Mouse (Mus musculus): ENCODE data around the gene Hoxa13. TPM values are rescaled to one million over a fixed set of nuclear protein-coding genes. Genes with fewer than 3 reads are reported as not detected.

Hoxa13 gene
- polyA plus RNA-seq, 1 experiment from 2014 or later, result 0.08 TPM

GRCm38 (mm10) chr6:52245757-52246142 lies 14.9 kb downstream of the Hoxa13 start, which contains the start of gene Hoxa11:
TSS of gene Hoxa11 (minus strand) at chr6:52245810.
- H3K27me3 ChIP-seq, result peaks cover 98% of the 10 kb centered on the region
- H3K9me3 ChIP-seq, result no peaks in the 10 kb centered on the region
- peak within 1 kb of the TSS; percentile 49 for H3K4me2 ChIP-seq
- 1% methylated on average over 20 of the region's 20 CpGs for WGBS
- peak within 1 kb of the TSS; percentile 71 for H3K9ac ChIP-seq
- H3K4me3 ChIP-seq, result peak within 1 kb of the TSS; percentile 38
- no peaks in the 10 kb centered on the region for H3K36me3 ChIP-seq
- ATAC-seq (ENCODE audit: low read depth), result no peak
- peaks cover 11% of the 10 kb centered on the region for H3K4me1 ChIP-seq (replicated peaks)
- H3K27ac ChIP-seq (replicated peaks), result peak within 1 kb of the TSS; percentile 78

GRCm38 (mm10) chr6:52245040-52245756 lies 15.5 kb downstream of the Hoxa13 start:
- no peaks in the 10 kb centered on the region for H3K9me3 ChIP-seq
- peak overlapping the region; percentile 78 for H3K27ac ChIP-seq (replicated peaks)
- peak overlapping the region; percentile 38 for H3K4me3 ChIP-seq
- peak overlapping the region; percentile 71 for H3K9ac ChIP-seq
- H3K4me1 ChIP-seq (replicated peaks), result peaks cover 14% of the 10 kb centered on the region
- peaks cover 98% of the 10 kb centered on the region for H3K27me3 ChIP-seq
- H3K4me2 ChIP-seq, result peak overlapping the region; percentile 49
- WGBS, result under 1% methylated on average over 71 of the region's 71 CpGs
- ATAC-seq (ENCODE audit: low read depth), result no peak
- H3K36me3 ChIP-seq, result no peaks in the 10 kb centered on the region

GRCm38 (mm10) chr6:52244471-52245039 lies 16.1 kb downstream of the Hoxa13 start:
- peak overlapping the region; percentile 78 for H3K27ac ChIP-seq (replicated peaks)
- peak overlapping the region; percentile 71 for H3K9ac ChIP-seq
- H3K36me3 ChIP-seq, result no peaks in the 10 kb centered on the region
- peak overlapping the region; percentile 38 for H3K4me3 ChIP-seq
- H3K4me1 ChIP-seq (replicated peaks), result peaks cover 14% of the 10 kb centered on the region
- peaks cover 96% of the 10 kb centered on the region for H3K27me3 ChIP-seq
- peak overlapping the region; percentile 49 for H3K4me2 ChIP-seq
- WGBS, result 2% methylated on average over 23 of the region's 23 CpGs
- no peaks in the 10 kb centered on the region for H3K9me3 ChIP-seq
- ATAC-seq (ENCODE audit: low read depth), result no peak

GRCm38 (mm10) chr6:52243681-52244121 lies 17.0 kb downstream of the Hoxa13 start:
- Histone ChIP-seq H3K4me2 (peak overlapping the region; percentile 49), H3K27me3 (peaks cover 89% of the 10 kb centered on the region), H3K9ac (peak overlapping the region; percentile 71), H3K27ac (replicated peaks) (peak overlapping the region; percentile 56), H3K4me1 (replicated peaks) (peaks cover 14% of the 10 kb centered on the region), H3K36me3 (no peaks in the 10 kb centered on the region), H3K9me3 (no peaks in the 10 kb centered on the region), H3K4me3 (peak overlapping the region; percentile 38)
- WGBS, result 7% methylated on average over 12 of the region's 12 CpGs
- no peak for ATAC-seq (ENCODE audit: low read depth)

GRCm38 (mm10) chr6:52242801-52243332 lies 17.8 kb downstream of the Hoxa13 start:
- H3K4me2 ChIP-seq, result peak overlapping the region; percentile 49
- H3K4me1 ChIP-seq (replicated peaks), result peaks cover 14% of the 10 kb centered on the region
- 0 out of 2 replicates have a peak overlapping the region, but pooled peaks have one; percentile 56 for H3K27ac ChIP-seq (replicated peaks)
- H3K27me3 ChIP-seq, result peaks cover 85% of the 10 kb centered on the region
- WGBS, result 5% methylated on average over 4 of the region's 4 CpGs
- no peaks in the 10 kb centered on the region for H3K36me3 ChIP-seq
- H3K9me3 ChIP-seq, result no peaks in the 10 kb centered on the region
- no peak for ATAC-seq (ENCODE audit: low read depth)
- peak overlapping the region; percentile 0; the same call in 1 of the 2 replicates for H3K9ac ChIP-seq
- H3K4me3 ChIP-seq, result peak overlapping the region; percentile 38

- Histone ChIP-seq H3K4me1 (replicated peaks) (peaks cover 18% of the 10 kb centered on the region), H3K27ac (replicated peaks) (peak overlapping the region; percentile 93), H3K4me2 (peak overlapping the region; percentile 97), H3K27me3 (peaks cover 86% of the 10 kb centered on the region), H3K36me3 (no peaks in the 10 kb centered on the region), H3K9ac (peak overlapping the region; percentile 97), H3K4me3 (peak overlapping the region; percentile 59), H3K9me3 (no peaks in the 10 kb centered on the region)
- no peak for ATAC-seq (ENCODE audit: low read depth)
- 6% methylated on average over 9 of the region's 9 CpGs for WGBS
Measured at GRCm38 (mm10) chr6:52241001-52241621, 19.6 kb downstream of the Hoxa13 start.

GRCm38 (mm10) chr6:52240389-52241000 lies 20.2 kb downstream of the Hoxa13 start, which contains the start of gene Hoxa10:
TSS of gene Hoxa10 (minus strand) at chr6:52240854.
- Histone ChIP-seq H3K9ac (peak within 1 kb of the TSS; percentile 97), H3K4me1 (replicated peaks) (peaks cover 24% of the 10 kb centered on the region), H3K27ac (replicated peaks) (peak within 1 kb of the TSS; percentile 93), H3K27me3 (peaks cover 86% of the 10 kb centered on the region), H3K36me3 (no peaks in the 10 kb centered on the region), H3K4me2 (peak within 1 kb of the TSS; percentile 97), H3K4me3 (peak within 1 kb of the TSS; percentile 59), H3K9me3 (no peaks in the 10 kb centered on the region)
- under 1% methylated on average over 35 of the region's 35 CpGs for WGBS
- ATAC-seq (ENCODE audit: low read depth), result peak; percentile 61

- Histone ChIP-seq H3K4me3 (peak overlapping the region; percentile 59), H3K9me3 (no peaks in the 10 kb centered on the region), H3K27ac (replicated peaks) (peak overlapping the region; percentile 93), H3K9ac (peak overlapping the region; percentile 97), H3K36me3 (no peaks in the 10 kb centered on the region), H3K27me3 (peaks cover 82% of the 10 kb centered on the region), H3K4me2 (peak overlapping the region; percentile 97), H3K4me1 (replicated peaks) (peaks cover 29% of the 10 kb centered on the region)
- WGBS, result 1% methylated on average over 30 of the region's 30 CpGs
- ATAC-seq (ENCODE audit: low read depth), result no peak
Measured at GRCm38 (mm10) chr6:52239625-52240388, 20.9 kb downstream of the Hoxa13 start.

GRCm38 (mm10) chr6:52238976-52239375 lies 21.7 kb downstream of the Hoxa13 start:
- no peak for ATAC-seq (ENCODE audit: low read depth)
- peaks cover 74% of the 10 kb centered on the region for H3K27me3 ChIP-seq
- 1% methylated on average over 7 of the region's 7 CpGs for WGBS

GRCm38 (mm10) chr6:52238155-52238545 lies 22.5 kb downstream of the Hoxa13 start:
- Histone ChIP-seq H3K9ac (peak overlapping the region; percentile 97), H3K9me3 (no peaks in the 10 kb centered on the region), H3K4me2 (peak overlapping the region; percentile 97), H3K36me3 (no peaks in the 10 kb centered on the region), H3K4me3 (peak overlapping the region; percentile 59), H3K27ac (replicated peaks) (peak overlapping the region; percentile 73), H3K27me3 (peaks cover 71% of the 10 kb centered on the region), H3K4me1 (replicated peaks) (peaks cover 29% of the 10 kb centered on the region)
- ATAC-seq (ENCODE audit: low read depth), result no peak
- WGBS, result 7% methylated on average over 7 of the region's 7 CpGs

More at GRCm38 (mm10) chr6:52238976-52239375, 21.7 kb downstream of the Hoxa13 start:
- Histone ChIP-seq H3K4me3 (peak overlapping the region; percentile 59), H3K9me3 (no peaks in the 10 kb centered on the region), H3K36me3 (no peaks in the 10 kb centered on the region), H3K9ac (peak overlapping the region; percentile 97), H3K4me2 (peak overlapping the region; percentile 97), H3K4me1 (replicated peaks) (peaks cover 29% of the 10 kb centered on the region), H3K27ac (replicated peaks) (peak overlapping the region; percentile 64)
